Mouse (Mus musculus) heart, embryonic 16.5 days (tissue): ENCODE measurements at regions not wholly inside any gene's neighbourhood (a gene's known extent, or its start where the extent isn't known, plus 50 kb on each side); places are given as distances from the start of the nearest gene placed in this dataset.

Experiments
- ATAC-seq: fragments of 200-750 bp; cut with Nextera tagmentation; replicated peaks from 2 replicates; pipeline ENCODE4 v1.8.0; 2017; ENCODE audit warnings: moderate number of reproducible peaks; ENCODE audit not compliant: insufficient read depth, low FRiP score; ENCODE audit errors: extremely low read depth
- H3K27ac ChIP-seq: fragments of 300-500 bp; sonication (generic); 2 replicates; pipeline ENCODE4 v1.5.1; 2014; ENCODE audit warnings: mild to moderate bottlenecking, low read length, control low read depth, moderate library complexity
- H3K27me3 ChIP-seq: fragments of 300-500 bp; sonication (generic); 2 replicates; pipeline ENCODE4 v1.6.1; 2014; ENCODE audit warnings: low read length, mixed read lengths; ENCODE audit not compliant: control insufficient read depth, insufficient read depth
- H3K36me3 ChIP-seq: fragments of 300-500 bp; sonication (generic); 2 replicates; pipeline ENCODE4 v1.6.1; 2014; ENCODE audit not compliant: control insufficient read depth, insufficient read depth
- H3K4me1 ChIP-seq: fragments of 300-500 bp; sonication (generic); 2 replicates; pipeline ENCODE4 v1.6.1; 2014; ENCODE audit warnings: low read length, mixed read lengths; ENCODE audit not compliant: control insufficient read depth, insufficient read depth
- H3K4me2 ChIP-seq: fragments of 300-500 bp; sonication (generic); 2 replicates; pipeline ENCODE4 v1.6.1; 2014; ENCODE audit warnings: low read depth, mild to moderate bottlenecking, control low read depth, low read length
- H3K4me3 ChIP-seq: fragments of 300-500 bp; sonication (generic); 2 replicates; pipeline ENCODE4 v1.5.1; 2014; ENCODE audit warnings: mild to moderate bottlenecking, control low read depth, low read length
- H3K9ac ChIP-seq: fragments of 300-500 bp; sonication (generic); 2 replicates; pipeline ENCODE4 v1.6.1; 2014; ENCODE audit warnings: low read length, control low read depth
- H3K9me3 ChIP-seq: fragments of 300-500 bp; sonication (generic); replicated peaks from 2 replicates; pipeline ENCODE4 v1.6.1; 2016; ENCODE audit warnings: low read length; ENCODE audit not compliant: control insufficient read depth
- WGBS: fragments of 180-500 bp; shearing (Covaris S2); extraction: QIAGEN DNeasy Blood & Tissue Kit; methylation state at CpG from one replicate; pipeline ENCODE4 v1.1.7; 2014; 5-methylcytosine and 5-hydroxymethylcytosine counted together

- Histone ChIP-seq H3K27ac (no peak overlapping the region), H3K4me3 (no peak overlapping the region), H3K4me1 (no peaks in the 10 kb centered on the region), H3K9me3 (no peaks in the 10 kb centered on the region), H3K27me3 (no peaks in the 10 kb centered on the region), H3K36me3 (no peaks in the 10 kb centered on the region), H3K9ac (no peak overlapping the region), H3K4me2 (no peak overlapping the region)
- ATAC-seq = no peak
- 16% methylated on average over 1 of the region's 1 CpGs for WGBS
Observed at GRCm38 (mm10) chr12:107231629-107232028, 256.8 kb upstream of the 3110018I06Rik start.

GRCm38 (mm10) chr12:107250747-107251470, 237.5 kb upstream of the 3110018I06Rik start:
- Histone ChIP-seq H3K27ac (no peak overlapping the region), H3K9me3 (no peaks in the 10 kb centered on the region), H3K36me3 (no peaks in the 10 kb centered on the region), H3K4me2 (no peak overlapping the region), H3K4me3 (no peak overlapping the region), H3K4me1 (0 out of 2 replicates have a peak, but pooled peaks cover 2% of the 10 kb centered on the region), H3K27me3 (no peaks in the 10 kb centered on the region), H3K9ac (no peak overlapping the region)
- ATAC-seq = no peak
- 51% methylated on average over 9 of the region's 9 CpGs for WGBS

- ATAC-seq = no peak
- H3K36me3 ChIP-seq = no peaks in the 10 kb centered on the region
- 74% methylated on average over 15 of the region's 15 CpGs for WGBS
- H3K9ac ChIP-seq = no peak overlapping the region
- no peaks in the 10 kb centered on the region for H3K27me3 ChIP-seq
- H3K4me2 ChIP-seq = no peak overlapping the region
- H3K4me3 ChIP-seq = no peak overlapping the region
- no peak overlapping the region for H3K27ac ChIP-seq
- H3K4me1 ChIP-seq = 0 out of 2 replicates have a peak, but pooled peaks cover 2% of the 10 kb centered on the region
- H3K9me3 ChIP-seq = no peaks in the 10 kb centered on the region
Observed at GRCm38 (mm10) chr12:107251981-107252380, 236.5 kb upstream of the 3110018I06Rik start.

DNA sequence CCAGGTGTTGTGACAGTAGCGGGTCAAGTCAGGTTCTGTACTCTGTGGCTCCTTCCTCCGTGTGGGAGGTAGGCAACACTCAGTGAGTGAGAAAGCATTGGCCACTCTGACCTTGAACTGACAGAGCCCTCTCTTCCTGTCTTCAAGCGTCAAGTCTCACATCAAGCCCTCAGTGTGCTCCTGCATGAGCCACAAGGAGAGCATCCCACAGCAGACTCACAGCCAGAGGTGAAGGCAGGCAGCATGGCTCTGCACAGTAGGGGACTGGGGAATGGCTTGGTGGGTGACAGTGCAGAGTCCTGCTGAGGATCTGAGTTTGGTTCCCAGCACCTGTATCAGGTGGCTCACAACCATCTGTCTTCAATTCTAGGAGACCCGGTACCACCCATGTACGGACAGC, 226.4 kb upstream of the 3110018I06Rik start:
- Histone ChIP-seq H3K4me2 (no peak overlapping the region), H3K9me3 (no peaks in the 10 kb centered on the region), H3K36me3 (no peaks in the 10 kb centered on the region), H3K27ac (no peak overlapping the region), H3K4me1 (no peaks in the 10 kb centered on the region), H3K9ac (no peak overlapping the region), H3K4me3 (no peak overlapping the region), H3K27me3 (no peaks in the 10 kb centered on the region)
- 70% methylated on average over 5 of the region's 5 CpGs for WGBS
- ATAC-seq = no peak

DNA sequence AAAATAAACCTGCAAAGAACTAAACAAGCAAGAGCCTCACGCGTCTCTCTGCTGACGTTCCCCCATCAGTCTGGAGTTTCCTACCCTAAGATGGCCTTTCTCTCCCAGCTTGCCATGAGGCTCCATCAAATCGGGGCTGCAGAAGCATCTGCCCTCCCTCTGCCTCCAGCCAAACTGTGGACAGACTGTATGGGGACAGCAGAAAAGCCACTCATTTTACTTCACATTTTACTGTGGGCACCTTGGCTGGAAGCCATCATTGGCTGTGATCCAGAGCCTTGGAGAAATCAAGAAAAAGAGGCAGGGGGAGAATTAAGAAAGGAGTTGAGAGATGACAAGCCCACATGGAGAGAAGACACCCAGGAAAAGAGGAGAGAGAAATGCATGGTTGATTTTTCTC, 225.9 kb upstream of the 3110018I06Rik start:
- H3K27me3 ChIP-seq = no peaks in the 10 kb centered on the region
- WGBS = 70% methylated on average over 4 of the region's 4 CpGs
- no peak for ATAC-seq
- H3K9ac ChIP-seq = no peak overlapping the region
- H3K4me1 ChIP-seq = no peaks in the 10 kb centered on the region
- H3K4me2 ChIP-seq = no peak overlapping the region
- H3K4me3 ChIP-seq = no peak overlapping the region
- no peaks in the 10 kb centered on the region for H3K36me3 ChIP-seq
- no peak overlapping the region for H3K27ac ChIP-seq
- H3K9me3 ChIP-seq = no peaks in the 10 kb centered on the region

DNA sequence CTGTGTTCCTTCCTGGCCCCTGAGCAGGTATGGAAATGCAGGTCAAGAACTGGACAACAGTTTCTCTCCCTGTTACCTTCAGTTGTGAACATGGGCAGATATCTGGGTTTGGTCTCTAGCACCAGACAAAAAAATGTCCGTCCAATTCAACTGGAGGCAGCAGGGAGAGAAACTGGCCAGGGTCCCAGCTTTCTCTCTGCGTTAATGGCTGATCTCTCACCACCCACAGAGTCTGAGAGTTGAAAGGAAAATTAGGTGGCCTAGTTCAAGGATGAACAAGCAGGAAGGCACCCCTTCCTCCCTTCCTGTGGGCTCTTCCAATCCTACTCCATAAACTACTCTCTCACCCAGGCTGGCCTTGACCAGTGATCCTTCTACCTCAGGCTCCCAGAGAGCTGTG, 221.7 kb upstream of the 3110018I06Rik start:
- Histone ChIP-seq H3K27me3 (no peaks in the 10 kb centered on the region), H3K9me3 (no peaks in the 10 kb centered on the region), H3K4me1 (no peaks in the 10 kb centered on the region), H3K9ac (no peak overlapping the region), H3K4me3 (no peak overlapping the region), H3K4me2 (no peak overlapping the region), H3K36me3 (no peaks in the 10 kb centered on the region), H3K27ac (no peak overlapping the region)
- WGBS = 40% methylated on average over 2 of the region's 2 CpGs
- no peak for ATAC-seq

- Histone ChIP-seq H3K9ac (no peak overlapping the region), H3K9me3 (no peaks in the 10 kb centered on the region), H3K27ac (no peak overlapping the region), H3K27me3 (no peaks in the 10 kb centered on the region), H3K4me2 (no peak overlapping the region), H3K4me3 (no peak overlapping the region), H3K36me3 (no peaks in the 10 kb centered on the region), H3K4me1 (no peaks in the 10 kb centered on the region)
- ATAC-seq = no peak
- WGBS = 67% methylated on average over 9 of the region's 9 CpGs
Observed at GRCm38 (mm10) chr12:107285622-107286021, 202.8 kb upstream of the 3110018I06Rik start.

DNA sequence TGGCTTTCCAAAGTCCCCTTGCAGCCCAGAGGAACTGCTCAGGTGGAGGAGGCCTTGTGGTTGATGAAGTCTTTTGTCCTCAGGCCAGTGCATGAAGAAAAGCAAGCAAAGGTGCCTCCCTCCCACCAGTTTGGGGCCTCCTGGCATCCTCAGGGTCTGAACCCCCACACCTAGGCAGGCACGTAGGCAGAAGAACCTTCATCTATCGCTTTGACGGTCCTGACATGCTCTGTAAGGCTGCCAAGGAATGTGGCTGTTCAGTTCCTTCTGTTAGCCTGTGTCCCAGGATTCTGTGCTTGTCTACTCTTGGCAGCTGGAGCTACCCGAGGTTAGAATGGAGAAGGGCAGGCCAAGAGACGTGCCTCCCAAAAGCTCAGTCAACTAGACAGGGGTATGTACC, 197.1 kb upstream of the 3110018I06Rik start:
- Histone ChIP-seq H3K4me2 (no peak overlapping the region), H3K27ac (no peak overlapping the region), H3K4me1 (no peaks in the 10 kb centered on the region), H3K4me3 (no peak overlapping the region), H3K36me3 (no peaks in the 10 kb centered on the region), H3K9me3 (no peaks in the 10 kb centered on the region), H3K27me3 (no peaks in the 10 kb centered on the region), H3K9ac (no peak overlapping the region)
- no peak for ATAC-seq
- WGBS = 68% methylated on average over 5 of the region's 5 CpGs

- Histone ChIP-seq H3K27ac (no peak overlapping the region), H3K4me1 (no peaks in the 10 kb centered on the region), H3K9ac (no peak overlapping the region), H3K4me3 (no peak overlapping the region), H3K4me2 (no peak overlapping the region), H3K27me3 (no peaks in the 10 kb centered on the region), H3K36me3 (no peaks in the 10 kb centered on the region), H3K9me3 (no peaks in the 10 kb centered on the region)
- no peak for ATAC-seq
- 27% methylated on average over 15 of the region's 15 CpGs for WGBS
Observed at GRCm38 (mm10) chr12:107307094-107307740, 181.2 kb upstream of the 3110018I06Rik start.
